Mouse (Mus musculus) cerebellum, adult 2 months (tissue): Measurements from ENCODE around the gene Smim1. TPM values are rescaled to one million over a fixed set of nuclear protein-coding genes. Genes with fewer than 3 reads are reported as not detected.

Source experiments
- DNase-seq, 2 experiments: peaks; one replicate each; pipeline ENCODE4 v3.0.0; 2021
- H3K27ac ChIP-seq: fragments of 200-500 bp; 2 replicates; pipeline ENCODE4 v1.5.1; 2012; ENCODE audit warnings: low read length, control low read depth, inconsistent platforms; ENCODE audit not compliant: insufficient read depth
- H3K27me3 ChIP-seq: fragments of 200-500 bp; 2 replicates; pipeline ENCODE4 v1.6.1; 2012; ENCODE audit warnings: inconsistent platforms, mild to moderate bottlenecking, low read length, moderate library complexity; ENCODE audit not compliant: control insufficient read depth, insufficient read depth
- H3K4me1 ChIP-seq: fragments of 200-500 bp; 2 replicates; pipeline ENCODE4 v1.6.1; 2011; ENCODE audit warnings: low read length; ENCODE audit not compliant: control insufficient read depth, insufficient read depth
- H3K4me3 ChIP-seq: fragments of 200-500 bp; replicated peaks from 2 replicates; pipeline ENCODE3; 2011; ENCODE audit warnings: mild to moderate bottlenecking, low read depth, low read length, control low read depth; ENCODE audit not compliant: insufficient read depth
- CTCF ChIP-seq: fragments of 200-500 bp; IDR thresholded peaks from 2 replicates; pipeline ENCODE4 v1.5.1; 2011; ENCODE audit warnings: low read depth, mild to moderate bottlenecking, control low read depth, low read length, moderate library complexity, borderline replicate concordance; ENCODE audit not compliant: insufficient read depth
- POLR2A ChIP-seq: fragments of 200-500 bp; IDR thresholded peaks from 2 replicates; pipeline ENCODE4 v1.6.1; 2011; ENCODE audit warnings: low read length, control low read depth, borderline replicate concordance; ENCODE audit not compliant: insufficient read depth
- WGBS: fragments of 180-500 bp; shearing (Covaris S2); methylation state at CpG from one replicate; pipeline ENCODE4 v1.1.7; 2018; 5-methylcytosine and 5-hydroxymethylcytosine counted together
- polyA plus RNA-seq: library from polyadenylated mRNA; depleted of rRNA; stranded (reverse); fragments of >200 nt; gene quantifications from 2 replicates; pipeline ENCODE4 v1.2.3, GENCODE M21; 2012

Smim1 gene
- polyA plus RNA-seq, 1 experiment = 39.6 TPM

DNA sequence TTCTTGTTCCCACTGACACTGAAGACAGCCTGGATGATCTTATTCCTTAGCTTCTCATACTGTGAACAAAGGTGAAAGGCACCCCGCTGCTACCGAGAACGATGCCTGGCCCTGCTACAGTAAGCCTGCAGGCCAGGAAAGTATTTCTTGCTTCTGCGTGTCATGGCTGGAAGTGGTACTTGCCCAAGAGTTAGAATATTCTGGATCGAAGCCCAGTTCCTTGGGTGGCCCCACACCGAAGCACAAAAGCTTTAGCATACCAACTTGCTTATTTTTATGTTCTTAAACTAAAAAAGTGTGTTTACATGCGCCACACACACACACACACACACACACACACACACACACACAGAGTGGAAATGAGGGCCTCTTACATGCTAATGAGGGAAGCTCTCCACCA, 2.0 kb upstream of the Smim1 start:
- no peaks in the 10 kb centered on the region for H3K27me3 ChIP-seq
- no peak for DNase-seq
- TF ChIP-seq POLR2A = no peak
- TF ChIP-seq CTCF = no peak
- H3K27ac ChIP-seq = no peak overlapping the region
- no peak overlapping the region for H3K4me3 ChIP-seq
- no peaks in the 10 kb centered on the region for H3K4me1 ChIP-seq
- WGBS = 53% methylated on average over 7 of the region's 7 CpGs

DNA sequence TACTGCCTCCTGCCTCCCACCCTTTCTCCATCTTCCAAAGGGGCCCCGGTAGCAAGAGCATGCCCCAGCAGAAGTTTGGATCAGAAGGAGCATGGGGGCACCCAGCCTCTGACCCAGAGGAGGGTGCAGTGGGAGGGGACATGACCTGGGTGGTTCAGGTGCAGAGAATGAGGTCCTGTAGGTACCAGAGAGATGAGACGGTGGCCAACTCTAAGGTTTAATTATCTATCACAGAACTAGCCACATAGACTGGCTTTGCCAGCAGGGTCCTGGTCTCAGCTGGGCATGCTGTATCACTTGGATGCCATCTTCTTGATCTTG, 371 bp upstream of the Smim1 start:
- no peak for TF ChIP-seq POLR2A
- TF ChIP-seq CTCF = no peak
- 30% methylated on average over 2 of the region's 2 CpGs for WGBS
- Histone ChIP-seq H3K4me1 (no peaks in the 10 kb centered on the region), H3K27me3 (no peaks in the 10 kb centered on the region), H3K27ac (no peak overlapping the region), H3K4me3 (peak overlapping the region; percentile 56)
- no peak for DNase-seq

DNA sequence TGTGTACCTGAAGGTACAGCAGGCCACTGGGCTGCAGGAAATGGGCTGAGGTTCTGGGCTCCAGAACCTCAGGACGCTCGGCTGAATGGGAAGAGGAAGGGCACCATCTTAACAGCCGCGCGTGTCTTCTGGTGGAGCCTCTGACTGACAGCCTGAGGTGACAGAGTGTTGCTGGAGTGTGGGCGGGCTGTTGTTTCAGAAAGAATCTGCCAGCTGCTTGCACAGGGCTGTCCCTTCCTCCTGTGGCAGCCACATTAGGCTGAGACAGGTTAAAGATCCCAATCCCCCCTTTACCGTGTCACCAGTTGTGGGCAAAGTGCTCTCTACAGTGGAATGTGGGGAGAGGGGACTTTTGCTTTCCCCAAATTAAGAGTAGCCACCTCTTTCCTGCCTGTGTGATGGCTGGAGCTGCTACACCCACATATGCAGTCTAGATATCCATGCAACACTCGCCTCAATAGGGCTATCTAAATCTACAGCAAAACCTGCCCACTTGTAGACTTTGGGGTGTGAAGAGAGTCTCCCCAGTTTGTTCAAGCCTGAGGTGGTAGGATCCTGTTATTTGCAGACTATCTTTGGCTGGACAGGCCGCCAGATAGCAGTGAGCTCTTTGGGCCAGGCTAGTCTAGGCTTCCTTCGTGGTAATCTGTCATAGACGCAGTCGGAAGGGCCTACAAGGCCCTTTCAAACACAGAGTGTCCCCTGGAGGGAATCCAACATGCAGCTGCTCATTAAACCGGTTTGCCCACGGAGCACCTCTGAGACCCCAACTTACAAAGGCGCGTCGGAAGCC, 1.1 kb downstream of the Smim1 start:
- no peak for DNase-seq

DNA sequence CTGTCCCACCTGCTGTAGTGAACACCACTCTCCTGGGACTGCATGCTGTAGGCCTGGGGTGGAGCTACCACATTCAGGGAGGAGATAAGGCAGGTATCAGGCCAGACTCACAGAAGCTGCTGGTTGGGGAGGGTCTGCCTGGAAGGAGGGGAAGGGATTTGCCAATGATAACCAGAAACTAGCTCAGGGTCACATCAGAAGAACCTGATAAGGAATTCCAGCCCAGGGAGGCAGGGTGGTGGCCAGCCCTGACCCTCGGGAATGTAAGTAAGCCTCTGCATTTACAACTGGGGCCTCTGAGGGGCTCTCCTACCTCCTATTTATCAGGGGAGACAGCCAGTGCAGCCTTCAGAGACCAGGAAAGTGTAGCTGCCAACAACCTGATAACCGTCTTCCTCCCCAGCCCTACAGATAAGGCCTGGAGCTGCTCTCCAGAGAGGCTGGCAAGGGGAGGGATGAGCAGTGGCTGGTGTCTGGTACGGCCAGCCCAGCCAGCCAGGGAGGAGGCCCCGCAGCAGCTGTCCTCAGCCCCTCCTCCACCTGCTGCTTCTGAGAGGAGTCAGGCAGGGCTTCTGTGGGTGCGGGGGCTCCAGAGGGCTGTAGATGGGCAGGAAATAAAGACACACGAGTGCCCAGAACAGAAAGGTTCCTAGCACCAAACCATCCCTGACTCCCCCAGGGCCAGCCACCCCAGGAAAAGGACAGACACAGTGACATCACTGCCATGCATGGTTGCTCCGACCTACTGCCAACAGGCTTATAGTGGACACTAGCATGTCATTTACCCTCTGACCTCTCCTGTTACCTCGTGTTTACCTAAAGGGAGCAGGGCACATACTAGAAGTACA, 2.1 kb downstream of the Smim1 start:
- 21% methylated on average over 8 of the region's 8 CpGs for WGBS
- Histone ChIP-seq H3K27ac (peak overlapping the region; percentile 37), H3K4me3 (no peak overlapping the region), H3K27me3 (no peaks in the 10 kb centered on the region), H3K4me1 (no peaks in the 10 kb centered on the region)
- no peak for DNase-seq
- TF ChIP-seq POLR2A (no peak), CTCF (no peak)

More for the DNA sequence above, 1.1 kb downstream of the Smim1 start:
- Histone ChIP-seq H3K27me3 (no peaks in the 10 kb centered on the region), H3K4me3 (no peak overlapping the region), H3K4me1 (no peaks in the 10 kb centered on the region), H3K27ac (peak overlapping the region; percentile 37)
- WGBS = 56% methylated on average over 17 of the region's 17 CpGs
- TF ChIP-seq CTCF (no peak), POLR2A (no peak)

DNA sequence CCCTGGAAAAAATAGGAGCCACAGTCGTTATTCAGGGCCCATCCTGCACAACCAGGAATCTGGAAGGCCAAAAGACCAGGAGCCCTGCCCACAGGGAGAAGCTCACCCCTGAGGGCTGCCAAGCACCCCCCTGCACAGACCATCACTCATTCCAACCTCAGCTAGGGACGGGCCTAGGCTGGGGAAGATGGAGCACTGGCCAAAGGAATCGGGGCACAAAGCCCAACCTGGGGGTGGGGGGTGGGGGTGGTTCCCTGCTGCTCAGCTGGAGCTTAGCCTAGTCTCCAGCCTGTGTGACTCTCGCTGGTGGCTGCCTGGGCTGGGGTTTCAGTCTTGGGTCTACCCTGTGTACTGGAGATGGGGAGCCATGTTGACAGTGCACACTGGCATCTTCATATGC, 3.2 kb downstream of the Smim1 start:
- Histone ChIP-seq H3K4me3 (no peak overlapping the region), H3K27me3 (no peaks in the 10 kb centered on the region), H3K4me1 (no peaks in the 10 kb centered on the region), H3K27ac (no peak overlapping the region; the same call in 1 of the 2 replicates)
- DNase-seq = no peak
- TF ChIP-seq POLR2A (no peak), CTCF (no peak)
- 4% methylated on average over 4 of the region's 4 CpGs for WGBS

DNA sequence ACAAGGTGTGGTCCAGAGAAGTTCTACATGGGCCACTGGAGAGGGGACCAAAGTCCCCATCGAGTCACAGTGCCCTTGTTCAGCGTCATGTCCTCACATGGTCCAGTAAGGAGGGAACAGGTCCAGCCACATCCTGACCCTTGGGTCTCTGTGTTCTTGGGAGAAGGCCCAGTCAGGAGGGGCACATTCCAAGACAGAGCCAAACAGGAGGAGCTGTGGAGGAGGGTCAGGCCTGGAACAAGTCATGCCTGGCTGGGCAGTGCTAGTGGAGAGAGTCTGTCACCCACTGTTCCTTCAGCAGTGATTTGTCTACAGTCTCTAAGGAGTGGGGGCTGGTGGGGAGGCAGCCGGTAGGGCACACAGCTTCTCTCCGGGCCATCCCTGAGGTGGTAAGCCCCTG, 3.6 kb downstream of the Smim1 start:
- no peaks in the 10 kb centered on the region for H3K4me1 ChIP-seq
- TF ChIP-seq POLR2A = no peak
- no peak for TF ChIP-seq CTCF
- H3K27me3 ChIP-seq = no peaks in the 10 kb centered on the region
- DNase-seq = peak in 1 of 2 experiments; percentile 33
- 21% methylated on average over 4 of the region's 4 CpGs for WGBS
- H3K27ac ChIP-seq = peak overlapping the region; percentile 21; the same call in 1 of the 2 replicates
- no peak overlapping the region for H3K4me3 ChIP-seq

DNA sequence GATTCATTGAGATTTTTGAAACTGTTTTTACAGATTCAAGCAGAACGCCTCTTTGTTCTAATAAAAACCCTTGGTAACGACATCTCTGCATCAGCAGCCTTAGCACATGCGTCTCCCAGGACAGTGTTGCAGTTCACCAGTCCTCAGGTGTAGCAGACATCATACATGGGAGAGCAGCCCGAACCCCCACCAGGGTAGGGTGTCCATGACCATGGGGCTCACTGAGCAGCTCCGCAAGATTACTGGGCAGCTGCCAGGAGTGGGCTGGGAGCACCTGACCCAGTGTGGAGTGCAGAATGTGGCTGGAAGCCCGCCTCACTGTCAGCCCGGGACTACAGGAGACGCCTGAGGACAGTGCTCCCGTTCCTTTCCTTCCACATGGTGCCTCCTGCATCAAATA, 4.6 kb downstream of the Smim1 start:
- H3K4me1 ChIP-seq = no peaks in the 10 kb centered on the region

DNA sequence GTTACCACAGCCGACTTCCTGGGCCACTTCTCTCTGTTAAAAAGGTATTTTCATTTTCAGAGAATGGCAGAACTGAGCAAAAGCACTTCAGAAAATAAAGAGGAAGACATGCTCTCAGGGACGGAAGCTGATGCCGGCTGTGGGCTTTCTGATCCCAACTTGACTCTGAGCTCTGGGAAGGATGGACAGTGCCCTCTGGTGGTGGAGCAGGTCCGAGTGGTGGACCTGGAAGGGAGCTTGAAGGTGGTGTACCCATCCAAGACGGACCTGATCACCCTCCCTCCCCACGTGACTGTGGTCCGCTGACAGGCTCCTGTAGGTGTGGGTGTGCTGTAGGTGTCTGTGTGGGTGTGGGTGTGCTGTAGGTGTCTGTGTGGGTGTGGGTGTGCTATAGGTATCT, 6.5 kb downstream of the Smim1 start:
- 61% methylated on average over 7 of the region's 7 CpGs for WGBS
- H3K4me3 ChIP-seq = no peak overlapping the region
- peaks cover 7% of the 10 kb centered on the region; the same call in 1 of the 2 replicates for H3K4me1 ChIP-seq
- DNase-seq = no peak
- no peaks in the 10 kb centered on the region for H3K27me3 ChIP-seq
- TF ChIP-seq POLR2A (no peak), CTCF (peak; percentile 51; the same call in 1 of the 2 replicates)
- no peak overlapping the region for H3K27ac ChIP-seq

More for the DNA sequence above, 4.6 kb downstream of the Smim1 start:
- H3K4me3 ChIP-seq = no peak overlapping the region
- DNase-seq = no peak
- H3K27me3 ChIP-seq = no peaks in the 10 kb centered on the region
- no peak overlapping the region for H3K27ac ChIP-seq
- 75% methylated on average over 9 of the region's 9 CpGs for WGBS
- TF ChIP-seq CTCF (no peak), POLR2A (no peak)
